Mouse (Mus musculus) frontal cortex, postnatal 14 days (tissue): ENCODE data around the gene Ankrd27.
A peak's percentile ranks its signal among the peaks of the same experiment; 100 is the strongest.

Experiments
- DNase-seq, 2 experiments: peaks; one replicate each; pipeline ENCODE4 v3.0.0; 2022; ENCODE audit warnings: low spot score in 2 of 2

Gene Ankrd27

GRCm38 (mm10) chr7:35640072-35640471 is 54.0 kb downstream of the Ankrd27 start:
- DNase-seq: no peak

GRCm38 (mm10) chr7:35646317-35647081 is 60.5 kb downstream of the Ankrd27 start:
- no peak for DNase-seq

- DNase-seq: peak; percentile 94 to 95
These were observed 61.2 kb downstream of the Ankrd27 start, which contains the start of gene Pdcd5 for GRCm38 (mm10) chr7:35647101-35647698. Gene Pdcd5, minus strand, starts transcription at chr7:35647521.

GRCm38 (mm10) chr7:35648239-35649069 is 62.4 kb downstream of the Ankrd27 start:
- no peak for DNase-seq

- no peak for DNase-seq
These were observed 63.0 kb downstream of the Ankrd27 start for GRCm38 (mm10) chr7:35649071-35649470.

- peak; percentile 30 to 48 for DNase-seq
These were observed 64.8 kb downstream of the Ankrd27 start for GRCm38 (mm10) chr7:35650716-35651410.

- no peak for DNase-seq
These were observed 65.7 kb downstream of the Ankrd27 start for GRCm38 (mm10) chr7:35651583-35652270.

GRCm38 (mm10) chr7:35657829-35658228 is 71.8 kb downstream of the Ankrd27 start:
- DNase-seq: no peak

GRCm38 (mm10) chr7:35659173-35659572 is 73.1 kb downstream of the Ankrd27 start:
- no peak for DNase-seq

- no peak for DNase-seq
These were observed 77.8 kb downstream of the Ankrd27 start for GRCm38 (mm10) chr7:35663790-35664376.

GRCm38 (mm10) chr7:35668066-35669041 is 82.3 kb downstream of the Ankrd27 start:
- no peak for DNase-seq

GRCm38 (mm10) chr7:35678976-35679375 is 92.9 kb downstream of the Ankrd27 start:
- no peak for DNase-seq

- DNase-seq: no peak
These were observed 95.5 kb downstream of the Ankrd27 start for GRCm38 (mm10) chr7:35681559-35681958.

GRCm38 (mm10) chr7:35683409-35684122 is 97.5 kb downstream of the Ankrd27 start:
- no peak for DNase-seq

GRCm38 (mm10) chr7:35686216-35686615 is 100.2 kb downstream of the Ankrd27 start:
- DNase-seq: no peak

- DNase-seq: peak in 1 of 2 experiments; percentile 48
These were observed 100.7 kb downstream of the Ankrd27 start for GRCm38 (mm10) chr7:35686756-35687155.

GRCm38 (mm10) chr7:35687229-35687628 is 101.2 kb downstream of the Ankrd27 start:
- DNase-seq: no peak

GRCm38 (mm10) chr7:35688276-35688675 is 102.2 kb downstream of the Ankrd27 start:
- no peak for DNase-seq
